Mouse (Mus musculus): Measurements from ENCODE around the gene Slco4c1. TPM values are rescaled to one million over a fixed set of nuclear protein-coding genes. Genes with fewer than 3 reads are reported as not detected.

Gene Slco4c1
- polyA plus RNA-seq, 1 experiment from 2014 or later, result 0.22 TPM

DNA sequence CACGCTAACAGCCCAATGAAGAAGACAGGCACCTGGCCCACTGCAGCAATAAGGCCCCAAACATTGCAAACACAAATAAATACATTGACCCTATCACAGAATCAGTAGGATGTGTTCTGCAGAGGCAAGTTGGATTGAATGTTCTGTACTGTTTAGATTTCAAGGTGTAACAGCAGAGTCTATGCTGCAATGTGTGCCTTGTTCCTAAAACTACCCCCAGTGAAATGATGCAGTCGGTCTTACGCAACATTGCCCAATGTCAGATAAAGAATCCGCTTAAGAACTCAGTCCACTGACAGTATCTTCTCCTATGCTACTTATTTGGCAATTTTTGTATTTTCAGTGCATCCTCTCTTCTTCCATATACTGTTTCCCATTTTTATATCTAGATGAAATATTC lies 6.0 kb downstream of the Slco4c1 start:
- Histone ChIP-seq H3K4me1 (ENCODE audit: control insufficient read depth, insufficient read depth, low read length) (no peaks in the 10 kb centered on the region), H3K27me3 (ENCODE audit: control insufficient read depth, insufficient read depth, low read length) (no peaks in the 10 kb centered on the region), H3K4me2 (ENCODE audit: low read depth, low read length) (no peak overlapping the region), H3K9me3 (replicated peaks; ENCODE audit: control insufficient read depth, low read length) (no peaks in the 10 kb centered on the region), H3K4me3 (ENCODE audit: low read length) (no peak overlapping the region), H3K27ac (ENCODE audit: low read length) (no peak overlapping the region), H3K36me3 (ENCODE audit: control insufficient read depth, insufficient read depth) (no peaks in the 10 kb centered on the region), H3K9ac (ENCODE audit: low read length) (no peak overlapping the region)
- 86% methylated on average over 4 of the region's 4 CpGs for WGBS
- no peak for ATAC-seq (replicated peaks; ENCODE audit: extremely low read depth, insufficient read depth, low FRiP score)

DNA sequence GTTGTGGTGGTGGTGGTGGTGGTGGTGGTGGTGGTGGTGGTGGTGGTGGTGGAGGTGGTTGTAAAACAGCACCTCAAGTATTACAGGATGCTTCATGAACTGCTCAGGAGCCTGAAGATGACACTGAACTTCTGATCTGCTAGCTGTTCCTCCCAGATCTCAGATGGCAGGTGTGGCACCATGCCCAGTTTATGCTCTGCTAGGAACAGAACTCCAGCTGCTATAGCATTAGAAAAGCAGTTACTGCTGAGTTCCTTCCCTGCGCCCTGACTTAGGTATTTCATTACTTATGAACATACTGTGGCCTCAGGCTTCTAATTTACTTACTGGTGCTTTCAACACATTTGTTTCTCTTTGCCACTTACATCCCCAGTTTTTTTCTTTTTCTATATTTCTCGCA lies 7.9 kb downstream of the Slco4c1 start:
- ATAC-seq (replicated peaks; ENCODE audit: extremely low read depth, insufficient read depth, low FRiP score), result no peak
- H3K9me3 ChIP-seq (replicated peaks; ENCODE audit: control insufficient read depth, low read length), result no peaks in the 10 kb centered on the region
- H3K4me3 ChIP-seq (ENCODE audit: low read length), result no peak overlapping the region
- H3K4me2 ChIP-seq (ENCODE audit: low read depth, low read length), result no peak overlapping the region
- no peak overlapping the region for H3K9ac ChIP-seq (ENCODE audit: low read length)
- no peak overlapping the region for H3K27ac ChIP-seq (ENCODE audit: low read length)
- H3K4me1 ChIP-seq (ENCODE audit: control insufficient read depth, insufficient read depth, low read length), result no peaks in the 10 kb centered on the region
- no peaks in the 10 kb centered on the region for H3K27me3 ChIP-seq (ENCODE audit: control insufficient read depth, insufficient read depth, low read length)
- H3K36me3 ChIP-seq (ENCODE audit: control insufficient read depth, insufficient read depth), result no peaks in the 10 kb centered on the region
- WGBS, result 69% methylated on average over 2 of the region's 2 CpGs

DNA sequence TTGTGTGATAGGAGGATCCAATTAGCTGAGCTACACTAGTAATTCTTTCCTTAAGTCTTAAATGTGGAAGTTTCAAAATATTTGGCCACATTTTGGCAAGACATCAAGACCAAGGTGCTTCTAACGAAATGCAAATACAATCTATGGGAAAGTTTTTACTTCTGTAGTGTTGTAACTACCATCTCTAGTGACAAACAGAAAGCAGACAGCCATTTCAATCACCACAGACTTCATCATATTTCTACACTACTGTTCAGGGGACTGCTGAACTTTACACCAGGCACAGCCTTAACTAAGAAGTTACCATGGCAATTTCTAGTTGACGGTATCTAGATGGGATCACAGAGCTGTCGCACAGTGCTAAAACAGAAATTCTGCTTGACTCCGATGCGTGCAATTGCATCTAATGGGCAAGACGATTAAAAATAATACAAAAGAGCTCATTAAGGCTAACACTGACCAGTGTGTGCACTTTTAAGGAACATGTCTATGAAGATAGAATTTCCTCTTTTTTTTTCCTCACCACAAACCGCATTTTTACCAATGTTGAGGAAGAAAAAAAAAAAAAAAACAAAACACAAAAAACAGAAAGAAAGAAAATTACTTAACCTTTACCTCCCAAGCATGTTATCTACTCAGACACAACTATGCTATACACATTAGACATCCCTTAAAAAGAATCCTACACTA lies 11.8 kb downstream of the Slco4c1 start:
- Histone ChIP-seq H3K27ac (ENCODE audit: low read length) (no peak overlapping the region), H3K9ac (ENCODE audit: low read length) (no peak overlapping the region), H3K36me3 (ENCODE audit: control insufficient read depth, insufficient read depth) (no peaks in the 10 kb centered on the region), H3K27me3 (ENCODE audit: control insufficient read depth, insufficient read depth, low read length) (no peaks in the 10 kb centered on the region), H3K4me3 (ENCODE audit: low read length) (no peak overlapping the region), H3K9me3 (replicated peaks; ENCODE audit: control insufficient read depth, low read length) (no peaks in the 10 kb centered on the region), H3K4me1 (ENCODE audit: control insufficient read depth, insufficient read depth, low read length) (no peaks in the 10 kb centered on the region), H3K4me2 (ENCODE audit: low read depth, low read length) (no peak overlapping the region)
- no peak for ATAC-seq (replicated peaks; ENCODE audit: extremely low read depth, insufficient read depth, low FRiP score)
- WGBS, result 79% methylated on average over 7 of the region's 7 CpGs

DNA sequence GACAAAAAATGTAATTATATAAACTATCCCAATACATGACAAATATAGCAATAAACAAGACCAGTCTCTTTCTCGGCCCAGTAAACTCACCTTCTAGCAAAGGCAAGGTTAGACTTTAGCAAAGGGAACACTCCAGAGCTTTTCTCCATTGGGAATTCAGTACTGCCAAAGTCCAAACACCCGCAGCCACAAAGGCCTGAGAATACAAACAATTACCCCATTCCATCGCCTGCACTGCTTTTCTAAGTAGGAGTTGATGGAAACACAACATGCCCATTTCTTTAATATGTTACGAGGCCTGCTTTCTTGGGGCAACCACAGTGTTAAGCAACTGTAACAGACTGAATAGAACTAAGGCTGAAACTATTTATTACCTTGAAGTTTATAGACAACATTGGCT lies 18.4 kb downstream of the Slco4c1 start:
- 77% methylated on average over 4 of the region's 4 CpGs for WGBS
- no peak overlapping the region for H3K9ac ChIP-seq (ENCODE audit: low read length)

DNA sequence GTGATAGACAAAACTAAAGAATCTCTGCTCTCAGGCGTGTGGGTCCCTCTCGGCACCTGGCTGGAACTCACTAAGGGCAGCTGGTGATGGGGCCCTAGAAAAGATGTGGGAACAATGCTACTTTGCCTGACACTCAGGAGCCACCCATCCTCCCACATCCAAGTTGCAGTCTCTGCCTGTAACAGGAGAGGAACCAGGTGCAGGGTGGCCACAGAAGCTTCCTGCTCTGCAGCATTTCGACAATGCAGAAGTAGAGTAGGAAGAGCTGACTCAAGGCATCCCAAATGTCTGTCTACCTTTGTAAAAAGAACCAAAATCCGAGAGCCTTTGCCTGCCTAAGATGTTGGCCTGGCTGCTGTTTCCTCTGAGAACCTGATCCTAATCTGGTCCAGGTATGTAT lies 22.9 kb downstream of the Slco4c1 start:
- Histone ChIP-seq H3K27ac (ENCODE audit: low read length) (no peak overlapping the region), H3K9me3 (replicated peaks; ENCODE audit: control insufficient read depth, low read length) (no peaks in the 10 kb centered on the region), H3K4me3 (ENCODE audit: low read length) (no peak overlapping the region), H3K4me1 (ENCODE audit: control insufficient read depth, insufficient read depth, low read length) (no peaks in the 10 kb centered on the region), H3K27me3 (ENCODE audit: control insufficient read depth, insufficient read depth, low read length) (no peaks in the 10 kb centered on the region), H3K9ac (ENCODE audit: low read length) (no peak overlapping the region), H3K4me2 (ENCODE audit: low read depth, low read length) (no peak overlapping the region), H3K36me3 (ENCODE audit: control insufficient read depth, insufficient read depth) (no peaks in the 10 kb centered on the region)
- 50% methylated on average over 4 of the region's 4 CpGs for WGBS
- ATAC-seq (replicated peaks; ENCODE audit: extremely low read depth, insufficient read depth, low FRiP score), result no peak

More for the DNA sequence above, 18.4 kb downstream of the Slco4c1 start:
- H3K4me2 ChIP-seq (ENCODE audit: low read depth, low read length), result no peak overlapping the region
- H3K4me3 ChIP-seq (ENCODE audit: low read length), result no peak overlapping the region
- H3K4me1 ChIP-seq (ENCODE audit: control insufficient read depth, insufficient read depth, low read length), result no peaks in the 10 kb centered on the region
- H3K27me3 ChIP-seq (ENCODE audit: control insufficient read depth, insufficient read depth, low read length), result no peaks in the 10 kb centered on the region
- no peak overlapping the region for H3K27ac ChIP-seq (ENCODE audit: low read length)
- ATAC-seq (replicated peaks; ENCODE audit: extremely low read depth, insufficient read depth, low FRiP score), result no peak
- H3K9me3 ChIP-seq (replicated peaks; ENCODE audit: control insufficient read depth, low read length), result no peaks in the 10 kb centered on the region
- no peaks in the 10 kb centered on the region for H3K36me3 ChIP-seq (ENCODE audit: control insufficient read depth, insufficient read depth)

DNA sequence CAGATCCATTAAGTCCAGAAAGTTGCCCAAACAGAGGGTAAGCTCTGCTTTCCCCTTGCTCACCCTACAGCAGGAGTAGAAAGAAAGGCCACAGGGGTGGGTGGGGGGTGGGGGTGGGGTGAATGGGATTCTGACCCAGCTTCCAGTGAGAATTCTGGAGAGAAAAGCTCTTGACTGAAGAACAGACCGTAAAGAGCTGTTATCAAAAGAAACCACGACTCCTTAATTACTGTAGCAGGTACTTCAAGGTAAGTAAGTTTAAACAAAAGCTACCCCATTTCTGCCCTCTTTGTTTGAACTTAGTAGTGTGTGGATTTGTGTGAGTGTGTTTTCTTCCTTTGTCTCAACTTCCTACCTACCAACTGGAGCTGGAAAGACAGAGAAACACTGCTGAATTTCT lies 23.4 kb downstream of the Slco4c1 start:
- Histone ChIP-seq H3K4me1 (ENCODE audit: control insufficient read depth, insufficient read depth, low read length) (no peaks in the 10 kb centered on the region), H3K9ac (ENCODE audit: low read length) (no peak overlapping the region), H3K4me3 (ENCODE audit: low read length) (no peak overlapping the region), H3K4me2 (ENCODE audit: low read depth, low read length) (no peak overlapping the region), H3K36me3 (ENCODE audit: control insufficient read depth, insufficient read depth) (no peaks in the 10 kb centered on the region), H3K27ac (ENCODE audit: low read length) (no peak overlapping the region), H3K9me3 (replicated peaks; ENCODE audit: control insufficient read depth, low read length) (no peaks in the 10 kb centered on the region), H3K27me3 (ENCODE audit: control insufficient read depth, insufficient read depth, low read length) (no peaks in the 10 kb centered on the region)
- ATAC-seq (replicated peaks; ENCODE audit: extremely low read depth, insufficient read depth, low FRiP score), result no peak
- 38% methylated on average over 2 of the region's 2 CpGs for WGBS

DNA sequence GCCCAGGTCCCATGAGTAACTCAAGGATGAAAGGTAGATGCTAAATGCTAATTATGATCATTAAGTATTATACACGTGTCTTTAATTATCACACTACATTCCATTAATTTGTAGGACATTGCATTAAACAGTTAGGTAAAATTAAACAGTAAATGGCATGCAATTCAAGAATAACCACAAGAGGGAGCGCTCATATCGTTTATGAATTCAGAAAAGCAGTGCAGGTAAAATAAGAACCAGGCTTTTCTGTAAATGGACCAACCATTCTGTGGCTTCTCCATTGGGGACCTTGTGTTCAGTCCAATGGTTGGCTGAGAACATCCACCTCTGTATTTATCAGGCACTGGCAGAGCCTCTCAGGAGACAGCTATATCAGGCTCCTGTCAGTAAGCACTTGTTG lies 25.2 kb downstream of the Slco4c1 start:
- H3K4me1 ChIP-seq (ENCODE audit: control insufficient read depth, insufficient read depth, low read length), result no peaks in the 10 kb centered on the region
- H3K9ac ChIP-seq (ENCODE audit: low read length), result no peak overlapping the region
- no peaks in the 10 kb centered on the region for H3K9me3 ChIP-seq (replicated peaks; ENCODE audit: control insufficient read depth, low read length)
- H3K4me3 ChIP-seq (ENCODE audit: low read length), result no peak overlapping the region
- 2% methylated on average over 3 of the region's 3 CpGs for WGBS
- no peak for ATAC-seq (replicated peaks; ENCODE audit: extremely low read depth, insufficient read depth, low FRiP score)
- no peaks in the 10 kb centered on the region for H3K27me3 ChIP-seq (ENCODE audit: control insufficient read depth, insufficient read depth, low read length)
- H3K27ac ChIP-seq (ENCODE audit: low read length), result no peak overlapping the region
- no peak overlapping the region for H3K4me2 ChIP-seq (ENCODE audit: low read depth, low read length)
- H3K36me3 ChIP-seq (ENCODE audit: control insufficient read depth, insufficient read depth), result no peaks in the 10 kb centered on the region

DNA sequence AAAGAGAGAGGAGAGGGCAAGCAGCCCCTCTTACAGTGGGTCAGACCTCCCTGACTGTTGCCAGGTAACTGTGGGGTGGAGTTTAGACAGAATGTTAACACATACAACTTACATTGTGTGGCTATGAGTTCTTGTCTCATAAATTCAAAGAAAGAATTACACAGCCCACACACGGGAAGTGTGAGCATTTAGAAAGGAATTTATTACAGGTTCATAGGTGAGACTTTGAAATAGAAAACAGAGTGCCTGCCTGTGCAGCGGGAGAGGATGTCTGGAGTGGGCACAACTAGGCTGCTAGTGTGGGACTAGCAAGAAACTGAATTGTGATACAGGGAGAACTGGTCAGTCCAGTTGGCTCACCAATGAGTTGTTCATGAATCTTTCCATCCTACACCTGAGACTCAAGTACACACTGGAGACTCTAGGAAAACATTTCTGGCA lies 66.7 kb downstream of the Slco4c1 start:
- Histone ChIP-seq H3K9me3 (replicated peaks; ENCODE audit: control insufficient read depth, low read length) (no peaks in the 10 kb centered on the region), H3K9ac (ENCODE audit: low read length) (no peak overlapping the region), H3K4me3 (ENCODE audit: low read length) (no peak overlapping the region), H3K4me1 (ENCODE audit: control insufficient read depth, insufficient read depth, low read length) (no peaks in the 10 kb centered on the region), H3K27ac (ENCODE audit: low read length) (no peak overlapping the region), H3K36me3 (ENCODE audit: control insufficient read depth, insufficient read depth) (no peaks in the 10 kb centered on the region), H3K4me2 (ENCODE audit: low read depth, low read length) (no peak overlapping the region), H3K27me3 (ENCODE audit: control insufficient read depth, insufficient read depth, low read length) (no peaks in the 10 kb centered on the region)
- no peak for ATAC-seq (replicated peaks; ENCODE audit: extremely low read depth, insufficient read depth, low FRiP score)
- WGBS, result 77% methylated on average over 2 of the region's 2 CpGs

DNA sequence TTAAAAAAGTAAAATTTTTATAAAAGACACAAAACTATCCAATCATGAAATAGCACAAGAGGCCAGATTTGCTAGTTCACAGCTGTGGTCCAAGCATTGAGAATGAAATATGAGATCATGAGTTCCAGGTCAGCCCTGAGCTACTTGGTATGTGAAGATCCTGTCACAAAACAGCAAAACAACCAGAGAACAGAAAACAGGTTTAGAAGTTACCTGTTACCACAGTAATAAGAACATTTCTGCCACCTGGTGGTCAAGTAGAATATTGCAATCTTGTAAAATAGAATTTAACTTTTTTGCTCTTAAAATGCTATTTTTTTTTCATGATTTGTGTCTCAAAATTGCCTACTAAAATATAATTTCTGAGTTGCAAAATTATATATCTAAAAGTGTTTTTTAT lies 70.4 kb downstream of the Slco4c1 start:
- Histone ChIP-seq H3K36me3 (ENCODE audit: control insufficient read depth, insufficient read depth) (no peaks in the 10 kb centered on the region), H3K4me3 (ENCODE audit: low read length) (no peak overlapping the region), H3K27me3 (ENCODE audit: control insufficient read depth, insufficient read depth, low read length) (no peaks in the 10 kb centered on the region), H3K9ac (ENCODE audit: low read length) (no peak overlapping the region), H3K4me1 (ENCODE audit: control insufficient read depth, insufficient read depth, low read length) (no peaks in the 10 kb centered on the region), H3K27ac (ENCODE audit: low read length) (no peak overlapping the region), H3K4me2 (ENCODE audit: low read depth, low read length) (no peak overlapping the region), H3K9me3 (replicated peaks; ENCODE audit: control insufficient read depth, low read length) (no peaks in the 10 kb centered on the region)
- ATAC-seq (replicated peaks; ENCODE audit: extremely low read depth, insufficient read depth, low FRiP score), result no peak

Data from heart, embryonic 16.5 days (tissue).